Mouse (Mus musculus): ENCODE measurements around the gene Dap3. TPM values are rescaled to one million over a fixed set of nuclear protein-coding genes. Genes with fewer than 3 reads are reported as not detected.

The Dap3 gene
- polyA plus RNA-seq, 1 experiment from 2014 or later, result 139 TPM

DNA sequence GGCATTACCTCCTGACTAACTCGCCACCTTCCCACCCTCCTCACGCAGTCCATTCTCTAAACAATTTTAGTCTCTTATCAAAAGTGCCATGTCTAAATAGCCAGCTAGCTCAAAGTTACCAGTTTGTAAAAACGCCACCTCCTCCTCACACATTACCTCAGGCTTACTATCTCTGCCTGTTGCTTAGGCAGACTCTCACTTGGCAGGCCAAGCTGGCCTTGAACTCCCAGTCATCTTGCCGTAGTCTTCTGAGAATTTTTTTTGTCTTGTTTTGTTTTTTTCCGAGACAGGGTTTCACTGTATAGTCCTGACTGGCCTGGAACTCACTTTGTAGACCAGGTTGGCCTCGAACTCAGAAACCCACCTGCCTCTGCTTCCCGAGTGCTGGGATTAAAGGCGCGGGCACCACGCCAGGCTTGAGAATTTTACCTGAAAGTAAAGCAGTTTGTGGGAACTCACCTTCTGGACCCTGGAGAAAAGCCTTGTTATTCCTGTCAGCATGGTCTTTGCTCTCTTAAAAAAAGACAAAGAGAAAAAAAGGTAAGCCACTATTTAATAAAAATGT, 8.6 kb downstream of the Dap3 start:
- no peak for ATAC-seq (ENCODE audit: borderline replicate concordance, extremely low read depth, low FRiP score, low TSS enrichment)
- no peak overlapping the region for H3K9ac ChIP-seq
- no peak overlapping the region for H3K4me2 ChIP-seq
- no peak overlapping the region for H3K4me3 ChIP-seq
- no peak overlapping the region for H3K27ac ChIP-seq
- no peaks in the 10 kb centered on the region for H3K9me3 ChIP-seq
- WGBS, result 89% methylated on average over 10 of the region's 10 CpGs
- no peaks in the 10 kb centered on the region for H3K27me3 ChIP-seq
- H3K36me3 ChIP-seq, result peaks cover 35% of the 10 kb centered on the region
- H3K4me1 ChIP-seq, result no peaks in the 10 kb centered on the region

DNA sequence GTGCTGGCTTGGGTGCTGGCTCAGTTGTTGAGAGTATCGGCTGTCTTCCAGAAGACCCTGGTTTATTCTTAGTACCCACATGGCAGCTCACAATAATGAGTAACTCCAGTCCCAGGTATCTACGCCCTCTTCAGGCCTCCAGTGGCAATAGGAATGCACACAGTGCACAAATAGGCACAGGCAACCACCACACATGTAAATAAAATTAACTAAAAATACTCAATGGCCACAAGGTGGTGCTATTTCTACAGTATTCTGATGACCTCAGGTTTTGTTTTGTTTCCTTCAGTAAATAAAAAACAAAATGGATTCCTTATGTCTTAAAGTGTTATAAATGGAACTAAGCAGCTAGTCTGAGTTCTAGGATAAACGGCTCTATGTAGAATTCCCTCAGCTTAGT, 11.2 kb downstream of the Dap3 start:
- Histone ChIP-seq H3K4me1 (no peaks in the 10 kb centered on the region), H3K4me3 (no peak overlapping the region), H3K27me3 (no peaks in the 10 kb centered on the region), H3K4me2 (no peak overlapping the region), H3K9me3 (no peaks in the 10 kb centered on the region), H3K36me3 (peaks cover 49% of the 10 kb centered on the region), H3K9ac (no peak overlapping the region), H3K27ac (no peak overlapping the region)
- no peak for ATAC-seq (ENCODE audit: borderline replicate concordance, extremely low read depth, low FRiP score, low TSS enrichment)
- WGBS, result 78% methylated on average over 3 of the region's 3 CpGs

DNA sequence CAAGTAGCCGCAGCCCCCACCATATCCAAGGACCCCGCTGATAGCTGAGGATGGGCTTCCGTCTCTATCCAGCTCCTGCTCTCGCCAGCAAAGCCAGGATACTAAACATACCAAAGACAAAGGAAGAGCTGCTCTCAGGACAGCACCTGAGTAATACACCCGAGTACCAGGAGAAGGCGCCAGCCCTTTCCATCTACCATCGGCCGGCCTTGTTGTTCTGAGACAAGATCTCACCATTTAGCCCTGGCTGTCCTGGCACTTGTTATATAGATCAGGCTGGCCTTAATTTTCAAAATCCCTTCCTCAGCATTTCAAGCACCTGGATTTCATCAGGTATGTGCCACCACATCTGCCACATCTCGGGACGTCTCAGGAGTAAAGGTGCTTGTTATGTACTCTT, 11.9 kb downstream of the Dap3 start:
- H3K36me3 ChIP-seq, result peaks cover 55% of the 10 kb centered on the region
- 93% methylated on average over 10 of the region's 10 CpGs for WGBS
- no peaks in the 10 kb centered on the region for H3K9me3 ChIP-seq
- no peak overlapping the region for H3K4me3 ChIP-seq
- H3K4me2 ChIP-seq, result no peak overlapping the region
- H3K27me3 ChIP-seq, result no peaks in the 10 kb centered on the region
- H3K9ac ChIP-seq, result no peak overlapping the region
- no peak overlapping the region for H3K27ac ChIP-seq
- ATAC-seq (ENCODE audit: borderline replicate concordance, extremely low read depth, low FRiP score, low TSS enrichment), result no peak
- H3K4me1 ChIP-seq, result no peaks in the 10 kb centered on the region

DNA sequence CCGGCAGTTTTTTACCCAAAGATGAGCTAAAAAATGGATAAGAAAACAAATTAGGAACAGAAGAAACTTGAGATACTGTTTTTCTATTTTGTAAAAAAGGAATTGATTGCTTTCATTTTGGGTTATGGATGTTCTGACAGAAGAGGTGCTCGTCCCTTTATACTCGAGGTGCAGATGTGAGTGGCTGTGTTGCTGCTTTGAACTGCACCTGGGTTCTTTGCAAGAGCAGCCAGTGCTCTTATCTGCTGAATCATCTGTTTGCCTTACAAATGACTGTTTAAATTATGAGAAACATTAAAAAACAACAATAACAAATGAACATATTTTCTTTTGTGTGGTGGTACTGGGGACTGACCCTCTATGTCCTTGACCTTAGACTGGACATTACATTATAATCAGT, 21.5 kb downstream of the Dap3 start:
- H3K4me2 ChIP-seq, result no peak overlapping the region
- H3K9me3 ChIP-seq, result no peaks in the 10 kb centered on the region
- no peak overlapping the region for H3K27ac ChIP-seq
- no peaks in the 10 kb centered on the region for H3K27me3 ChIP-seq
- no peak overlapping the region for H3K9ac ChIP-seq
- H3K4me3 ChIP-seq, result no peak overlapping the region
- WGBS, result 83% methylated on average over 3 of the region's 3 CpGs
- no peaks in the 10 kb centered on the region for H3K4me1 ChIP-seq
- no peak for ATAC-seq (ENCODE audit: borderline replicate concordance, extremely low read depth, low FRiP score, low TSS enrichment)
- peaks cover 96% of the 10 kb centered on the region for H3K36me3 ChIP-seq

DNA sequence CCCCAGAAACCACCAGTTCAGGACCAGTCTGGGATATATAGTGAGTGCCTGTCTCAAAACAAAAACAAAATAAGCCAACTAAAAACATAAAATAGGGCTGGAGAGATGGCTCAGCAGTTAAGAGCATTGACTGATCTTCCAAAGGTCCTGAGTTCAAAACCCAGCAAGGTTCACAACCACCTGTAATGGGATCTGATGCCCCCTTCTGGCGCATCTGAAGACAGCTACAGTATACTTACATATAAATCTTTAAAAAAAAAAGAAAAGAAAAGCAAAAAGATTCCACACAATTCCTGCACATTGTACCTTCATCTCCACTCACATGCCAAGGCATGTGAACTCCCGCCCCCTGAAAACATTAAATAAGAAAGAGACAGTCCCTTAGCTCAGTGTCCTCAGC, 25.3 kb downstream of the Dap3 start:
- H3K4me1 ChIP-seq, result no peaks in the 10 kb centered on the region
- H3K36me3 ChIP-seq, result peaks cover 96% of the 10 kb centered on the region
- H3K9ac ChIP-seq, result no peak overlapping the region
- no peak overlapping the region for H3K27ac ChIP-seq
- H3K9me3 ChIP-seq, result no peaks in the 10 kb centered on the region
- no peak overlapping the region for H3K4me2 ChIP-seq
- 92% methylated on average over 2 of the region's 2 CpGs for WGBS
- no peaks in the 10 kb centered on the region for H3K27me3 ChIP-seq
- ATAC-seq (ENCODE audit: borderline replicate concordance, extremely low read depth, low FRiP score, low TSS enrichment), result no peak
- H3K4me3 ChIP-seq, result no peak overlapping the region

DNA sequence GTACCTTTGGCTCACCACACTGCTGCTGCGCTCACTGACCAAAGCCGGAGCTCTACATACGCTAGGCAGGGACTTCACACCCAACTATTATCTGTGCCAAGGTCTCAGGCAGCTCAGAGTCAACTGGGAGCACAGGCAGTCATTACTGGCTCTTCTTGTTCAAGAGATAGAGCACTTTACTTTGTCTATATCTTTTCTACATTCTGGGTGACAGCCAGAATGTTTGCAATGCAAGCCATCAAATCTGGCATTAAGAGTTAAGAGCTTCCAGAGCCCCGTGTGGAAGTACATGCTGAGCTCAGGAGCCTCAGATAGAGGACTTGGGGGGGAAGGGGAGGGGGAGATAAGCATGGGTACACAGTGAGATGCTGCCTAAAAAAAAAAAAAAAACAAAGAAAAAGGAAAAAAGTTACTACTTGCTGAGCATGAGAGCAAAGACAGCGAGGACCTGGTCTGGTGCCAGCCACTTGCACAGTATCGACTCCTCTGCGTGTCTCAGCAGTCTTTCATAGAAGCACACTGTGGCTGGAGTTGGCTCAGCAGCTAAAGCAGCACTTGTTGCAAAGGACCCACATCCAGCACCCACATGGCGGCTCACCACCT, 26.9 kb downstream of the Dap3 start:
- H3K36me3 ChIP-seq, result peaks cover 82% of the 10 kb centered on the region
- no peak for ATAC-seq (ENCODE audit: borderline replicate concordance, extremely low read depth, low FRiP score, low TSS enrichment)
- H3K4me3 ChIP-seq, result no peak overlapping the region
- no peaks in the 10 kb centered on the region for H3K27me3 ChIP-seq
- no peak overlapping the region for H3K9ac ChIP-seq
- H3K4me1 ChIP-seq, result no peaks in the 10 kb centered on the region
- no peak overlapping the region for H3K4me2 ChIP-seq
- no peaks in the 10 kb centered on the region for H3K9me3 ChIP-seq
- 82% methylated on average over 8 of the region's 8 CpGs for WGBS
- no peak overlapping the region for H3K27ac ChIP-seq

DNA sequence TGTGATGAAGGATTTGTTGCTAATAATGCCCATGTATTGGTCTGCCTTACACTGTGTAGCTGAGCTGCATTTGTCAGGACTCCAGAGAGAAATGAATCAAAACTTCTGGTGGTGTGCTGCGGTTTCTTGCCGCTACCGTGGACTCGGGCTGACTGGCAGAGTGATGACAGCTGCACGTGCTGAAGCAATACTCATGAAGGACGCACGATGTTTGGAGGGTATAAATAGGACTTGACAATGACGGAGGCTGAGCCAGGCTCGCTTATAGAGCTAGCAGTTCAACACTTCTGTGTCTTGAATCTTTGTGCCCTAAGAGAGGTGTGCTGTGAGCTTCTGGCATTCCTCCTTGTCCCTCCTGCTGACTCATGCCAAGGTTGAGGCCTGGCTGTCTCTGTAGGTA, 29.6 kb downstream of the Dap3 start:
- H3K4me1 ChIP-seq, result no peaks in the 10 kb centered on the region
- no peaks in the 10 kb centered on the region for H3K27me3 ChIP-seq
- no peak overlapping the region for H3K4me3 ChIP-seq
- ATAC-seq (ENCODE audit: borderline replicate concordance, extremely low read depth, low FRiP score, low TSS enrichment), result no peak
- no peak overlapping the region for H3K9ac ChIP-seq
- peaks cover 55% of the 10 kb centered on the region for H3K36me3 ChIP-seq
- H3K4me2 ChIP-seq, result no peak overlapping the region
- H3K27ac ChIP-seq, result no peak overlapping the region
- no peaks in the 10 kb centered on the region for H3K9me3 ChIP-seq
- WGBS, result 94% methylated on average over 9 of the region's 9 CpGs

DNA sequence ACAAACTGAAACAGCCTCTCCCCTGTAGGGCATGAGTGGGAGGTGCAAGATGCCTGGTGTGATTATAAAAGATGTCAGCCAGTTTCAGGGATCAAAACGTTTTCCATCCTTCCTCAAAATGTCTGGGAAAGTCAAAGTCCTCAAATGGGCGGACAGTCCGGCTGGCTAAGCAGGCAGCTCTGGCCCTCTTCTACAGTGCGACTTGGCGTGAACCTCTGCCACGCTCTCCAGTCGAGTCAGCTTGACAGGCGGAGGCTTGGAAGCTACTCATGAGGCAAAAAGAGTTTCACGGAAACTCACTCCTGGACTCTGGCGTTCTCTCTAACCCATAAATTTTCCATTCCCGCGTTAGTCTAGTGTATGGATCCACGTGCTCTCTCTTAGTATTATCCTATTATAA, 32.0 kb downstream of the Dap3 start:
- no peaks in the 10 kb centered on the region for H3K9me3 ChIP-seq
- H3K9ac ChIP-seq, result no peak overlapping the region
- H3K27ac ChIP-seq, result no peak overlapping the region
- WGBS, result 72% methylated on average over 13 of the region's 13 CpGs
- no peak for ATAC-seq (ENCODE audit: borderline replicate concordance, extremely low read depth, low FRiP score, low TSS enrichment)
- H3K4me1 ChIP-seq, result peaks cover 6% of the 10 kb centered on the region
- peaks cover 32% of the 10 kb centered on the region for H3K36me3 ChIP-seq
- H3K4me2 ChIP-seq, result no peak overlapping the region
- no peak overlapping the region for H3K4me3 ChIP-seq
- no peaks in the 10 kb centered on the region for H3K27me3 ChIP-seq

DNA sequence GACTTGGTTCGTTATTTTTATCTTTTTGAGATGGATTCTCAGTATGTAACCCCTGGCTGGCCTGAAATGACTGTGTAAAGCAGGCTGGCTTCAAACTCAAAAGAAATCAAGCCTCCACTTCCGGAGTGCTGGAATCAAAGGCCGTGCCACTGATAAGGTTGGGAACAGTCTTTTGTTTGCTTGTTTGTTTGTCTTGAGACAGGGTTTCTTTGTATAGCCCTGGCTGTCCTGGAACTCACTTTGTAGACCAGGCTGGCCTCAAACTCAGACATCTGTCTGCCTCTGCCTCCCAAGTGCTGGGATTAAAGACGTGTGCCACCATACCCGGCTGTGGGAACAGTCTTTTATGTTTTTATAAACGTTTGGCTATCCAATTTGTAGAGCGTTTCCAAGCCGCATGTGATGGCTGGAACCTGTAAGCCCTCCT, 36.6 kb downstream of the Dap3 start:
- Histone ChIP-seq H3K36me3 (peaks cover 28% of the 10 kb centered on the region), H3K27me3 (no peaks in the 10 kb centered on the region), H3K4me1 (peaks cover 13% of the 10 kb centered on the region), H3K4me2 (peak overlapping the region; percentile 64), H3K9me3 (no peaks in the 10 kb centered on the region), H3K27ac (peak overlapping the region; percentile 88), H3K4me3 (peak overlapping the region; percentile 68), H3K9ac (peak overlapping the region; percentile 67)
- ATAC-seq (ENCODE audit: borderline replicate concordance, extremely low read depth, low FRiP score, low TSS enrichment), result no peak
- 19% methylated on average over 8 of the region's 8 CpGs for WGBS

DNA sequence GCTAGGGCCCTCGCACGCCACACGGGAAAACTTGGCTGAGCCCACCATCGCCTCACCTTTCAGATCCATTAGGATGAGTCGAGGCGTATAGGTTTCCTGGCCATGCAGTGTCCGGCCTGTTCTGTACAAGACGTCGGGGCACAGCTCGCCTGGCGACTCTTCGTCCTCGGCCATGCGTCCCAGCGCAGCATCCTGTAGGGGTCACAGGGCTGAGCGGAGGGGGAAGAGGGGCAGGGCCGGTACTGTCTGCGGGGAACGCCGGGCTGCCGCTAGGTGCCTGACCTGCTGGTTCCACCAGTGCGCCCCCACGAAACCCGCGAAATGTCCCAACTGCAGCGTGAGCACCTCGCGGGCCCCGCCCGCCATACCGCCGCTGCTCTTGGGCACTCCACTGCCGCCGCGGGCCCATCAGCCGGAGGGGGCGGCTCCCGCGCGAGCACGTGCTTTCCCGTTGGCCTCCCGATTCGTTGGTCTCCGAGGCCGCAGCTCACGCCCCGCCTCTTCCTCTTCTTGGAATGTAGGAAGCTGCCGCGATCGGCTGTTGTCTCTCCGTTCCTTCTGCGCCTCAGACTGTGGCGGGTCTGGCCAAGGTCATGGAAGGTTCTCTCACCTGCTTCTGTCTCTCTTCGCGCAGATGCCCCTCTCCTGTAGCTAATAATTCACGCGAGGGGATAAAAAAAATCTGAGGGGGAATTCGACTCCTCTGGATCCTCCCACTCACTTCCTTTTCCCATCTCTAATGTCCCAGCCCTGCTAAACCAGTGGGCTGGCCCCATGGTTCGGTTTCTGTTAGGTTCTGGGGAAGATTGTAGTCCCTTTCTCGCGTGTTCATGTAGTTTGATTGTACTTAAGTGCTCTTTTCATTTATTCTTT, 37.2 kb downstream of the Dap3 start, which contains the start of gene Msto1:
Gene Msto1, minus strand, starts transcription at position 489 of the 873 bp plus-strand sequence.
- H3K4me1 ChIP-seq, result peaks cover 13% of the 10 kb centered on the region
- WGBS, result under 1% methylated on average over 59 of the region's 62 CpGs
- ATAC-seq (ENCODE audit: borderline replicate concordance, extremely low read depth, low FRiP score, low TSS enrichment), result peak; percentile 95
- H3K9ac ChIP-seq, result peak within 1 kb of the TSS; percentile 67
- H3K27me3 ChIP-seq, result no peaks in the 10 kb centered on the region
- H3K9me3 ChIP-seq, result no peaks in the 10 kb centered on the region
- peak within 1 kb of the TSS; percentile 68 for H3K4me3 ChIP-seq
- peak within 1 kb of the TSS; percentile 88 for H3K27ac ChIP-seq
- peaks cover 33% of the 10 kb centered on the region for H3K36me3 ChIP-seq
- H3K4me2 ChIP-seq, result peak within 1 kb of the TSS; percentile 64

DNA sequence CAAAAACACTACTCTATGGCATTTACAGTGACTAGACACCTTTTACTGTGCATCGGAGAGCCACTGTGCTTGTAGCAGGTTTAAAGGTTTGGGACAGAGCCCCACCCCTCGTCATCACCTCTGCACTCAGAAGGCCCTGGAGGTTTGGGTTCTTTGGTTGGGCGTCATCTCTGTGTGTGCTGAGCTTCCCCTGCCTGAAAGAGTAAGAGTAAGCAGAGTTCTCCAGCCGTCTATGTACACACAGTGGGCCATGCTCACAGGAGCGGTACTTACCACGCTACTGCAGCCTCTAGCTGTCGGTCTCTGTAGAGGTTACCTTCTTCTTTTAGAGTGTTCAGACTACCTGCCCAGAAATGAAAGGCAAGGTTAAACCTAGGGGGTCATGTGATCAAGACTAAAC, 38.4 kb downstream of the Dap3 start:
- Histone ChIP-seq H3K27ac (no peak overlapping the region), H3K9ac (no peak overlapping the region), H3K9me3 (no peaks in the 10 kb centered on the region), H3K4me2 (peak overlapping the region; percentile 64), H3K4me1 (peaks cover 13% of the 10 kb centered on the region), H3K27me3 (no peaks in the 10 kb centered on the region), H3K4me3 (0 out of 2 replicates have a peak overlapping the region, but pooled peaks have one; percentile 68), H3K36me3 (peaks cover 43% of the 10 kb centered on the region)
- WGBS, result 76% methylated on average over 7 of the region's 7 CpGs
- no peak for ATAC-seq (ENCODE audit: borderline replicate concordance, extremely low read depth, low FRiP score, low TSS enrichment)
